Mouse (Mus musculus) left cerebral cortex, adult 9 months (tissue): ENCODE results near the gene 1110008P14Rik.

Experiments
- DNase-seq, 2 experiments: peaks; one replicate each; pipeline ENCODE4 v3.0.0; 2022; ENCODE audit warnings: low spot score in 2 of 2

The 1110008P14Rik gene

GRCm38 (mm10) chr2:32408429-32409424 lies 27.0 kb upstream of the 1110008P14Rik start:
- no peak for DNase-seq

- no peak for DNase-seq
Observed at GRCm38 (mm10) chr2:32407144-32407824, 25.5 kb upstream of the 1110008P14Rik start.

- DNase-seq, result peak in 1 of 2 experiments; percentile 98
Observed at GRCm38 (mm10) chr2:32404663-32405062, 22.9 kb upstream of the 1110008P14Rik start.

GRCm38 (mm10) chr2:32396695-32397094 lies 15.0 kb upstream of the 1110008P14Rik start:
- no peak for DNase-seq

GRCm38 (mm10) chr2:32395946-32396621 lies 14.3 kb upstream of the 1110008P14Rik start:
- DNase-seq, result peak; percentile 87 to 95

GRCm38 (mm10) chr2:32395484-32395945 lies 13.8 kb upstream of the 1110008P14Rik start, which contains the start of gene Ptges2:
Gene Ptges2, plus strand, starts transcription at chr2:32395896.
- peak; percentile 84 to 90 for DNase-seq

- DNase-seq, result no peak
Observed at GRCm38 (mm10) chr2:32394973-32395372, 13.2 kb upstream of the 1110008P14Rik start.

- DNase-seq, result no peak
Observed at GRCm38 (mm10) chr2:32392063-32392462, 10.3 kb upstream of the 1110008P14Rik start.

GRCm38 (mm10) chr2:32390871-32391270 lies 9.1 kb upstream of the 1110008P14Rik start:
- DNase-seq, result no peak

GRCm38 (mm10) chr2:32389157-32389556 lies 7.4 kb upstream of the 1110008P14Rik start:
- DNase-seq, result no peak

GRCm38 (mm10) chr2:32387706-32388490 lies 6.2 kb upstream of the 1110008P14Rik start, which contains the start of gene Lcn2:
Gene Lcn2, minus strand, starts transcription at chr2:32388252.
- no peak for DNase-seq

GRCm38 (mm10) chr2:32382689-32383088 lies 951 bp upstream of the 1110008P14Rik start:
- DNase-seq, result no peak

- peak in 1 of 2 experiments; percentile 54 for DNase-seq
Observed at GRCm38 (mm10) chr2:32381141-32381774, 480 bp downstream of the 1110008P14Rik start.

GRCm38 (mm10) chr2:32380001-32380500 lies 1.7 kb downstream of the 1110008P14Rik start:
- no peak for DNase-seq

GRCm38 (mm10) chr2:32376963-32377362 lies 4.8 kb downstream of the 1110008P14Rik start:
- DNase-seq, result no peak

GRCm38 (mm10) chr2:32375317-32375940 lies 6.3 kb downstream of the 1110008P14Rik start:
- DNase-seq, result peak in 1 of 2 experiments; percentile 69

- DNase-seq, result no peak
Observed at GRCm38 (mm10) chr2:32374191-32374590, 7.5 kb downstream of the 1110008P14Rik start.

- DNase-seq, result no peak
Observed at GRCm38 (mm10) chr2:32367315-32367714, 14.4 kb downstream of the 1110008P14Rik start.

- DNase-seq, result no peak
Observed at GRCm38 (mm10) chr2:32364121-32364520, 17.6 kb downstream of the 1110008P14Rik start.
